Mouse (Mus musculus) limb, embryonic 11.5 days (tissue): ENCODE results near the gene Fdx1. TPM values are rescaled to one million over a fixed set of nuclear protein-coding genes. Genes with fewer than 3 reads are reported as not detected.

Experiments used
- ATAC-seq: fragments of 200-750 bp; cut with Nextera tagmentation; 2 replicates; pipeline ENCODE4 v1.8.0; 2017; ENCODE audit warnings: low read depth; ENCODE audit not compliant: insufficient number of reproducible peaks, low FRiP score, low TSS enrichment
- DNase-seq: peaks from one replicate; pipeline ENCODE4 v3.0.0-alpha.2; 2015; ENCODE audit warnings: low spot score
- H3K27ac ChIP-seq: fragments of 300-500 bp; sonication (generic); replicated peaks from 2 replicates; pipeline ENCODE4 v1.5.1; 2014; ENCODE audit warnings: low read depth, mild to moderate bottlenecking, low read length
- H3K27me3 ChIP-seq: fragments of 300-500 bp; sonication (generic); 2 replicates; pipeline ENCODE4 v1.6.1; 2014; ENCODE audit warnings: mild to moderate bottlenecking, low read length, mixed read lengths; ENCODE audit not compliant: control insufficient read depth, insufficient read depth
- H3K36me3 ChIP-seq: fragments of 300-500 bp; sonication (generic); 2 replicates; pipeline ENCODE4 v1.6.1; 2014; ENCODE audit warnings: mild to moderate bottlenecking, low read length, moderate library complexity, mixed read lengths; ENCODE audit not compliant: control insufficient read depth, insufficient read depth
- H3K4me1 ChIP-seq: fragments of 300-500 bp; sonication (generic); 2 replicates; pipeline ENCODE4 v1.6.1; 2014; ENCODE audit warnings: low read length, mixed read lengths; ENCODE audit not compliant: control insufficient read depth, insufficient read depth
- H3K4me2 ChIP-seq: fragments of 300-500 bp; sonication (generic); 2 replicates; pipeline ENCODE4 v1.6.1; 2014; ENCODE audit warnings: low read depth, mild to moderate bottlenecking, moderate library complexity; ENCODE audit not compliant: severe bottlenecking
- H3K4me3 ChIP-seq: fragments of 300-500 bp; sonication (generic); 2 replicates; pipeline ENCODE4 v1.5.1; 2014; ENCODE audit warnings: low read depth, low read length
- H3K9ac ChIP-seq: fragments of 300-500 bp; sonication (generic); 2 replicates; pipeline ENCODE4 v1.6.1; 2014; ENCODE audit warnings: mild to moderate bottlenecking, low read length
- H3K9me3 ChIP-seq: fragments of 300-500 bp; sonication (generic); 2 replicates; pipeline ENCODE4 v1.6.1; 2016; ENCODE audit warnings: low read length; ENCODE audit not compliant: control insufficient read depth
- WGBS: fragments of 180-500 bp; shearing (Covaris S2); extraction: QIAGEN DNeasy Blood & Tissue Kit; methylation state at CpG from one replicate; pipeline ENCODE4 v1.1.7; 2014; 5-methylcytosine and 5-hydroxymethylcytosine counted together
- polyA plus RNA-seq: library from polyadenylated mRNA; unstranded; fragments of >200 nt; fragmentation: Nextera tagmentation; extraction: Ambion mirVana; gene quantifications from 2 replicates; pipeline ENCODE4 v1.2.1, GENCODE M21; 2014

Gene Fdx1
- polyA plus RNA-seq, 1 experiment from 2014 or later = 63.9 TPM

DNA sequence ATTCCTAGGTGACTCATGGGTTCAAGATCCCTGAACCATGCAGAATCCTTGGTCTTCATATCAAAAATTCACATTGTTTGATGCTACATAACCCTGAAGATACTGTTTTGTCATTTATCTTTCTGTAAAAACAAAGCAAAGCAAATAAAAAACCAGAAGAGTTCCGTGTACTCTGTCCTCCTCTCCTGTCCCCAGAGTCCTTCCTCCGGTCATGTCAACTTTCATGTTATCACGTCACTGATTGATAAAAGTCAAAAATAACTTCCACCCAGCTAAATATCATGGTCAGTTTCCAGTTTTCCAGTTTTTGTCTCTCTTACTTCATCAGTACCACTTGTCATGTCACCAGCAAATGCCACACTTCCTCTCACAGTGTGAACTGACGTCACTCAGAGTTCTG lies 11.5 kb upstream of the Fdx1 start:
- Histone ChIP-seq H3K9me3 (no peaks in the 10 kb centered on the region), H3K27ac (no peak overlapping the region), H3K4me3 (no peak overlapping the region), H3K27me3 (no peaks in the 10 kb centered on the region), H3K4me1 (no peaks in the 10 kb centered on the region), H3K4me2 (no peak overlapping the region), H3K9ac (no peak overlapping the region), H3K36me3 (no peaks in the 10 kb centered on the region)
- ATAC-seq (no peak), DNase-seq (no peak)
- 87% methylated on average over 4 of the region's 4 CpGs for WGBS

DNA sequence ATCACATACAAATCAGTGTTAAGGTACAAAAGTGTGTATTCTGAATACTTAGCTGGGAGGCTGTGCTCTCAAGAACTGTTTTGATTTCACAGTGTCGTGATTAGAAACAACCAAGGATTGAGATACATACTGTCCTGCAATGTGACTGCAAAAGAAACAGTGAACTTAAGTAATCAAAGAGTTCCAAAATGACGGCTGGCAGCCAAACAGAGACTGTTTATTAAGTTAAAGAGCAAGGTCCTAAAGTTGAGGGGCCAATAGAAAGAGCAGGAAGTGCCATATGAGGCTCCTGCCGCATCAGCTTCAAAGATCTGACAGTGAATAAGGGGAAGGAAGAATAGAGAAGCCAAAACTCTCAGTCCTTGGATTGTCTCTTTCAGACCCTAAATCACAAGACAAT lies 10.5 kb upstream of the Fdx1 start:
- Histone ChIP-seq H3K9ac (no peak overlapping the region), H3K4me2 (no peak overlapping the region), H3K4me1 (no peaks in the 10 kb centered on the region), H3K36me3 (no peaks in the 10 kb centered on the region), H3K27ac (no peak overlapping the region), H3K9me3 (no peaks in the 10 kb centered on the region), H3K27me3 (no peaks in the 10 kb centered on the region), H3K4me3 (no peak overlapping the region)
- WGBS = 53% methylated on average over 3 of the region's 3 CpGs
- DNase-seq = no peak
- ATAC-seq = no peak

DNA sequence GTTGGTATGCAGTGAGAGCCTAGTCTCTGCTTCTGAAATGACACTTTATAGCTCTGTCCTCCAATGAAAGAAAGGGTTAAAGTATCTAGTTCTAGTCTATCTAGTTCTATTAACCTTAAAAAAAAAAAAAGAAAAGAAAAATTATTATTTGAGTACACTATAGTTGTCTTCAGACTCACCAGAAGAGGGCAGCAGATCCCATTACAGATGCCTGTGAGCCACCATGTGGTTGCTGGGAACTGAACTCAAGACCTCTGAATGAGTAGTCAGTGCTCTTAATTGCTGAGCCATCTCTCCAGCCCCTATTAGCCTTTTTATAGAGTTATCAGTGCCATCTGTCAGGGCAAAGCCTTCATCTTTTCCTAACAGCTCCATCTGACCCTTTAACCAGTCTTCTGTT lies 3.0 kb upstream of the Fdx1 start:
- H3K9me3 ChIP-seq = no peaks in the 10 kb centered on the region
- ATAC-seq = no peak

DNA sequence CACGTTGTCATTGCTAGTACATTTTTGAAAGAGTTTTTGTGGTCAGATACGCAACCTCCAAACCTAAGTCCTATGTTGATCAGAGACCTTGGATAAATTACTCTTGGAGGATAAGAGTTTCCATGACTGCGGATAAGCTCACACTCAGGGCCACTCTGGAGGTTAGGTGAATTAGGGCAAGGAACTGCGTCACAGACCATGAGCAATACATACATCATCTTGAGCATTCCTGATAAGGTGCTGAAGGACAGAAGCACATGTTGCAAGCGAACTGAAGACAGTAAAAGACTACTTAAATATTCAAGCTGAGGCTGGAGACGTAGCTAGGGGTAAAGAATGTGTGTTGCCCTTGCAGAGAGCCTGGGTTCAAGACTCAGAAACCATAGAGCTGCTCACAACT lies 754 bp upstream of the Fdx1 start:
- DNase-seq (no peak), ATAC-seq (no peak)
- Histone ChIP-seq H3K4me3 (no peak overlapping the region), H3K27me3 (no peaks in the 10 kb centered on the region), H3K4me1 (no peaks in the 10 kb centered on the region), H3K9ac (no peak overlapping the region), H3K36me3 (no peaks in the 10 kb centered on the region), H3K4me2 (no peak overlapping the region), H3K27ac (no peak overlapping the region), H3K9me3 (no peaks in the 10 kb centered on the region)
- 72% methylated on average over 6 of the region's 6 CpGs for WGBS

More for the DNA sequence above, 3.0 kb upstream of the Fdx1 start:
- Histone ChIP-seq H3K27me3 (no peaks in the 10 kb centered on the region), H3K4me2 (no peak overlapping the region), H3K36me3 (no peaks in the 10 kb centered on the region), H3K4me1 (no peaks in the 10 kb centered on the region), H3K27ac (no peak overlapping the region), H3K9ac (no peak overlapping the region), H3K4me3 (no peak overlapping the region)
- no peak for DNase-seq

DNA sequence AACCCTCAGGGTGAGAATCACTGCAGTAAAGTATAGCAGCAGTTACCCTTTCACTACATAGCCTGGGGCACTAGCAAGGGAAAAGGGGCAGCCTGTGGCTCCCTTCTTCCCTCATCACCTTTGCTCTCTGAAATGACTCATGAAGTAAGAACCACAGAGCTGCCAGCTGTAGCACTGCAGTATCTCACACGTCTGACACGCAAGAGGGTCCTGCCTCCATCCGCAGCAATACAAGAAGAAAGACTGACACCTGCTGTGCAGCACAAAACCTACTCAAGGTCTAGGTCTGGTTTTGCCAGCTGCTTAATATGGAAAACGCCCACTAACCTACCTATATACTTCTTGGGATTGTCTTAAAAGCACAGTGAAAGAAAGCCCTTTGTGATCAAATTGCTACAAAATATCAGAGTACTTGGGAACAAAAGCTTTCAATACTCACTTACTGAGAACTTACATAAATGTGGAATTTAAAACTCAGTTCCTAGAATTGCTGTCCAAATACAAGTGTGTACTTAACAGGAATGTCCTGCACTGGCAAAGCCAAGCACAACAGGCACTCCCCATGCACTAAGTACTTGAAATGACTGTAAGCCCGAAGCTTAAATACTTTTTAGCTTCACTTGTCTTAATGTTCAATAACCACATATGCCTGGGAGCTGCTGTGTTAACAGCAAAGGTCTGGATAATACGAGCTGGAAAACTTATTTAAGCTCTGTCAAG lies 2.0 kb downstream of the Fdx1 start:
- no peak for ATAC-seq
- Histone ChIP-seq H3K36me3 (no peaks in the 10 kb centered on the region), H3K4me1 (no peaks in the 10 kb centered on the region), H3K9ac (no peak overlapping the region), H3K4me3 (no peak overlapping the region), H3K9me3 (no peaks in the 10 kb centered on the region), H3K27me3 (no peaks in the 10 kb centered on the region), H3K27ac (no peak overlapping the region), H3K4me2 (no peak overlapping the region)
- WGBS = 70% methylated on average over 6 of the region's 6 CpGs
- DNase-seq = no peak

DNA sequence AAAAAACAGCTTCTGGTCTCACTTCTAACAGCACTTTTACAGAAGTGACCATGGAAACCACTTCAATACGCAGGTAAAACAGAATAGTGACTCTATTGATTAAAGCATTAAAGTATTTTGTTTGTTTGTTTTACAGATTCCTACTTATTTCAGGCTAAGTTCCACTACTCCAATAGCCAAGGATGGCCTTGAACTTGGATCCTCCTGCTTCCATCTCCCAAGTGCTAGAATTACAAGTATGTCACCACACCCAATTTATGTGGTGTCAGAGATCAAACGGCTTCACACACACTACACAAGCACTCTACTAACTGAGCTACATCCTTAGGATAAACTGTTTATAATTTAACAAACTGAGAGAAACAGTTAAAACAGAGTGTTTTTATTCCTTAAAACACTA lies 3.0 kb downstream of the Fdx1 start:
- Histone ChIP-seq H3K4me1 (no peaks in the 10 kb centered on the region), H3K9ac (no peak overlapping the region), H3K27me3 (no peaks in the 10 kb centered on the region), H3K4me3 (no peak overlapping the region), H3K4me2 (no peak overlapping the region), H3K9me3 (no peaks in the 10 kb centered on the region), H3K27ac (no peak overlapping the region), H3K36me3 (no peaks in the 10 kb centered on the region)
- DNase-seq (no peak), ATAC-seq (no peak)
- 83% methylated on average over 2 of the region's 2 CpGs for WGBS

DNA sequence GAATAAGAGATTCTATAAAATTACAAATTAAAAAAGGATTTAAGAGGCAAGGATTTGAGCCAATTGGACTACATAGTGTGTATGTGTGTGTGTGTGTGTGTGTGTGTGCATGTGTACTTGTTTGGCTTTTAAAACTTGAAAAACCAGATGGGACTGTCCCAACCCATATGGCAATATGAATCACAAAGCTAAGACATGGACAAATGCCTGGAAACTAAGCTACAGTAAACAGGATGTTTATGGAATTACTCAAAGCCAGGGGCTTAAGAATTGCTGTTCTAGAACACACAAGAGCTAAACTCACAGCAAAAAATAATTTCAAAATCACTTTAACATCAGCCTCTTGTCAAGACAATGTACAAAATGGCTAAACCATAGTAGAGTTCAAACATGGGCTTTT lies 4.4 kb downstream of the Fdx1 start:
- Histone ChIP-seq H3K36me3 (no peaks in the 10 kb centered on the region), H3K9me3 (no peaks in the 10 kb centered on the region), H3K4me2 (no peak overlapping the region), H3K27ac (no peak overlapping the region), H3K9ac (no peak overlapping the region), H3K4me1 (no peaks in the 10 kb centered on the region), H3K4me3 (no peak overlapping the region), H3K27me3 (no peaks in the 10 kb centered on the region)
- no peak for ATAC-seq
- DNase-seq = no peak

DNA sequence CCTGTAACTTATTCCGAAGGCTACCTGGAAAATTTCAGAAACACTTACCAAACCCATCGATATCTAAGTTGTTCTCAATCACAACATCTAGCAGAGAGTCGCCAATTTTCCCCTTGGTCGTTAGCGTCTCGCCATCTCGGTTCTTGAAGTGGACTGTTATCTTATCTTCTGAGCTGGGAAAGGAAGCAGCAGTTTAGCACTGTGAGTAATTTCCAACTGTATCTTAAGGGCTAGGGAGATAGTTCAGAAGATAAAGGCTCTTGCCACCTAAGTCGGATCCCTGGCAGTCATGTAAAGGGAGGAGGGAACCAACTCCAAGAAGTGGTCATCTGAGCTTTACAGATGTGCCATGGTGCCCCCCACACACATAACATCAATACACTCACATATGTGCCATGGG lies 6.3 kb downstream of the Fdx1 start:
- Histone ChIP-seq H3K9me3 (no peaks in the 10 kb centered on the region), H3K4me1 (no peaks in the 10 kb centered on the region), H3K4me3 (no peak overlapping the region), H3K27ac (no peak overlapping the region), H3K9ac (no peak overlapping the region), H3K27me3 (no peaks in the 10 kb centered on the region), H3K36me3 (no peaks in the 10 kb centered on the region), H3K4me2 (no peak overlapping the region)
- ATAC-seq = no peak
- no peak for DNase-seq
- WGBS = 78% methylated on average over 8 of the region's 8 CpGs

DNA sequence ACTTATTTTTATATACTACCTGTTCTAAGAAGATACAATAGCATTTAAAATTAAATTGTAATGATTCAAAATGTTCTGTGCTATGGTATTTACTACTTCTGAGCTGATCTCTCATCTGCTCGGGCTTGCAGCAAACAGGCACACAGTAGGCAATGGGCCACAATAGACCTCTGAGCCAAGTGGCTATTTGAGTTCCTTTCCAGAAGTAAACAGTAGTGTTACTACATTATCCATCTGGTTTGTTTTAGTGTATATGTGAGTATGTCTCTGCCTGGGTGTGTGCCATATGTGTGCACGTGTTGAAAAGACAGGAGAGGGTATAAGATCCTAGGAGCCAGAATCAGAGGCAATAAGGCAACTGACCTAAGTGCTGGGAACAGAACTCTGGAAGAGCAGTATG lies 6.9 kb downstream of the Fdx1 start:
- ATAC-seq = no peak
- 83% methylated on average over 2 of the region's 2 CpGs for WGBS
- no peaks in the 10 kb centered on the region for H3K27me3 ChIP-seq

More for the DNA sequence above, 6.9 kb downstream of the Fdx1 start:
- H3K36me3 ChIP-seq = no peaks in the 10 kb centered on the region
- no peak overlapping the region for H3K4me3 ChIP-seq
- H3K4me2 ChIP-seq = no peak overlapping the region
- H3K9ac ChIP-seq = no peak overlapping the region
- H3K27ac ChIP-seq = no peak overlapping the region
- no peaks in the 10 kb centered on the region for H3K4me1 ChIP-seq
- DNase-seq = no peak
- no peaks in the 10 kb centered on the region for H3K9me3 ChIP-seq
